Mouse (Mus musculus) kidney, embryonic 15.5 days (tissue): ENCODE results near the gene Clrn2. TPM values are rescaled to one million over a fixed set of nuclear protein-coding genes. Genes with fewer than 3 reads are reported as not detected.

Source experiments
- ATAC-seq: fragments of 200-750 bp; cut with Nextera tagmentation; replicated peaks from 2 replicates; pipeline ENCODE4 v1.8.0; 2017; ENCODE audit warnings: moderate TSS enrichment; ENCODE audit not compliant: low FRiP score
- H3K27ac ChIP-seq: fragments of 300-500 bp; sonication (generic); 2 replicates; pipeline ENCODE4 v1.5.1; 2015; ENCODE audit warnings: mild to moderate bottlenecking, inconsistent platforms
- H3K27me3 ChIP-seq: fragments of 300-500 bp; sonication (generic); 2 replicates; pipeline ENCODE4 v1.6.1; 2015; ENCODE audit warnings: inconsistent platforms
- H3K36me3 ChIP-seq: fragments of 300-500 bp; sonication (generic); 2 replicates; pipeline ENCODE4 v1.6.1; 2015; ENCODE audit warnings: inconsistent platforms
- H3K4me1 ChIP-seq: fragments of 300-500 bp; sonication (generic); 2 replicates; pipeline ENCODE4 v1.6.1; 2015; ENCODE audit warnings: inconsistent platforms
- H3K4me2 ChIP-seq: fragments of 300-500 bp; sonication (generic); 2 replicates; pipeline ENCODE4 v1.6.1; 2015; ENCODE audit warnings: moderate library complexity, mild to moderate bottlenecking, inconsistent platforms
- H3K4me3 ChIP-seq: fragments of 300-500 bp; sonication (generic); replicated peaks from 2 replicates; pipeline ENCODE4 v1.5.1; 2015; ENCODE audit warnings: mild to moderate bottlenecking, inconsistent platforms
- H3K9ac ChIP-seq: fragments of 300-500 bp; sonication (generic); 2 replicates; pipeline ENCODE4 v1.6.1; 2015; ENCODE audit warnings: mild to moderate bottlenecking, inconsistent platforms
- H3K9me3 ChIP-seq: fragments of 300-500 bp; sonication (generic); replicated peaks from 2 replicates; pipeline ENCODE4 v1.6.1; 2016; ENCODE audit warnings: inconsistent platforms
- WGBS: fragments of 180-500 bp; shearing (Covaris S2); methylation state at CpG from one replicate; pipeline ENCODE4 v1.1.7; 2015; ENCODE audit warnings: mixed read lengths; 5-methylcytosine and 5-hydroxymethylcytosine counted together
- polyA plus RNA-seq: library from polyadenylated mRNA; unstranded; fragments of >200 nt; fragmentation: Nextera tagmentation; extraction: Ambion mirVana; gene quantifications from 2 replicates; pipeline ENCODE4 v1.2.1, GENCODE M21; 2015

Clrn2 gene
- polyA plus RNA-seq, 1 experiment from 2014 or later, result not detected

DNA sequence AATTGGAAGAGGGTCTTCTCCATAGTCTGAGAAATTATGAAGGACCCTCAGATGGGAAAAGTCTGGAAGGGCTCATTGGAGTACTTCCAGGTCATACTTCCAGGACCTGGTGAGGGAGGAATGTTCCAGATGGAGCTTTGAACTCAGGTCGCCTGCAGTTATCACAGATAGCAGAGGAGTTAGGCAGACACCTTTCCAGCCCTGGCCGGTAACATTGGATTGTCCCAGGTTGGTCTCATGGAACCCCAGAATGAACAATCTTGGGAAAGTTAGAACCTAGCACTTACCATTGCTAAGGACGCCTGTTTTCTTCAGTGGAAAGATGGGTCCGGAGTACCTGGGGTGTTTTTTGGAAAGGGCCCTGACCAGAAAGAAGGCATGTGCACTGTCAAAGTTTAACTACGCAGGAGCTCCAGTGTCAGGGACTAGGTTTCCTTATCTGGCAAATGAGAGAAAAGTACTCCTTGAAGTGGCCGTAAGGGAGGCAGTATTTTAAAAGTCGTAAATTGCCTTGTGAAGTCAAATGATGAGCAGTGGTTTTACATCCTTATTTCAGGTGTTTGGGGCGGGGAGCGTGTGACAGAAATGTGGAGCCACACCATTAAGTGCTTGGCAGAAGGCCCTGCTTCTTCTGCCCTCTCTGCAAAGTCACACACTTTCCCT, 40.7 kb downstream of the Clrn2 start:
- peak overlapping the region; percentile 88; the same call in 1 of the 2 replicates for H3K27ac ChIP-seq
- no peak; the same call in 1 of the 2 replicates for ATAC-seq
- WGBS, result 39% methylated on average over 9 of the region's 9 CpGs

DNA sequence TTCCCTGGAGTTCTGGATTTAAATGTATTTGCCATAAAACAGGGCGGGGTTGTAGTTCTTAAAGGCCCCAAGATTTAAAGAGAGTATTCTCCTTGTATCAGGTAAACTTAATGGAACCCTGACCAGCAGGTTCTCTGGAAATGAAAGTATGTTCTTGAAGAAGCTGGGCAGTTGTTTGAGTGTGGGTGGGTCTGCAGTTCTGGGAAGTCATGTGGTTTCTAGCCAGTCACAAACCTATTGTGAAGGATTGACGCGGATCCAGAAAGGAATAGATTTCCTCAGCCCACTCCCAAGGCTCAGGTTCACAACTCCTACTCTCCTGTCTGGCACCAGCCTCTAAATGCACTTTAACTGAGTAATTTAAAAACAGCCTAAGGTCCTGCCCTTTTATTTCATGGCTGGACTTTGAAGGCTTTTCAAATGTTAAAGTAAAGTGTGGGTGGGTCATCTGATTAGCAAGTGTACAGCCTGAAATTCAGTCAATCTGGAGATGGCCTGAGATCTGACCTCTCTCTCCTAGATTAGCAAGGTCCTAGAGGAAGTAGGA, 42.0 kb downstream of the Clrn2 start:
- peaks cover 17% of the 10 kb centered on the region for H3K4me1 ChIP-seq
- H3K9me3 ChIP-seq, result no peaks in the 10 kb centered on the region
- no peak overlapping the region for H3K27ac ChIP-seq
- H3K36me3 ChIP-seq, result peaks cover 52% of the 10 kb centered on the region
- H3K4me3 ChIP-seq, result no peak overlapping the region
- no peak for ATAC-seq
- 85% methylated on average over 3 of the region's 3 CpGs for WGBS
- no peak overlapping the region for H3K9ac ChIP-seq
- no peaks in the 10 kb centered on the region for H3K27me3 ChIP-seq
- no peak overlapping the region for H3K4me2 ChIP-seq

More for the DNA sequence above, 40.7 kb downstream of the Clrn2 start:
- H3K27me3 ChIP-seq, result no peaks in the 10 kb centered on the region
- peaks cover 17% of the 10 kb centered on the region for H3K4me1 ChIP-seq
- peak overlapping the region; percentile 83 for H3K9ac ChIP-seq
- peak overlapping the region; percentile 78 for H3K4me2 ChIP-seq
- no peaks in the 10 kb centered on the region for H3K9me3 ChIP-seq
- peak overlapping the region; percentile 87 for H3K4me3 ChIP-seq
- peaks cover 40% of the 10 kb centered on the region for H3K36me3 ChIP-seq

DNA sequence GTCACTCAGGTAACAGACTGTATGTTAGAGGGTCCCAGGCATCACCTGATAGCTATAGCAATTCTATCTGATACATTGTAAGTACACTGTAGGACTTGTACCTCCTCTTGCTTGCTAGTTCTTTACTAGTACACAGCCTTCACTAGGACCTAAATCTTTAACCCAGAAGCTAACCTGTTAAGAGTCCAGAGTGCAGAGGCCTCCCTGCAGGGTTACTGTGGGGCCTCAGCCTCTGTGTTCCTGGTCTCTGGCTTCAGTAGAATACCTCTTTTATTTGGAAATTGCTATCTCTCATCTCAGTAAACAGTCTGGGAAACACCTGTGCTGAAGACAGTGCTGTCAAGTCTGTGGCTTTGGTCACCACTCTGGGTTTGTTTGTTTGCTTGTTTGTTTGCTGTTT, 42.5 kb downstream of the Clrn2 start:
- Histone ChIP-seq H3K4me2 (no peak overlapping the region), H3K36me3 (peaks cover 57% of the 10 kb centered on the region), H3K4me3 (no peak overlapping the region), H3K27me3 (no peaks in the 10 kb centered on the region), H3K27ac (no peak overlapping the region), H3K9ac (no peak overlapping the region), H3K4me1 (peaks cover 17% of the 10 kb centered on the region), H3K9me3 (no peaks in the 10 kb centered on the region)
- no peak for ATAC-seq

DNA sequence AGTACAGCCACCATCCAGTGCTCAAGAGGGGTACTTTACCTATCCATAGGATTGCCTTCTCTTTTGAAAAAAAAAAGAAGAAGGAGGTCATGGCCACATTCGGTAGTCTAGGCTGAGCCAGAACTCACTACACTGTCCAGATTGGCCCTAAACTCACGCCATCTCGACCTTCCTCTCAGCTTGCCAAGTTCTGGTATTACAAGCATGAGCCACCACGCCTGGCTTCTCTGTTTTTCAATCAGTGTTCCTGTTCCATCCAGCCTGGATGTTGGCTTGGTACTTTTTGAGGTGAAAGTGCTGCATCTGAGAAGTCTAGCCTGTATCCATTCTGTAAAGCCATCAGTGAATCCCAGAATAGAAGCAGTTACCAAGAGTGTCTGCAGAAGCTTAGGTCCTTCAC, 42.9 kb downstream of the Clrn2 start:
- no peak for ATAC-seq
- Histone ChIP-seq H3K27me3 (no peaks in the 10 kb centered on the region), H3K9me3 (no peaks in the 10 kb centered on the region), H3K4me2 (no peak overlapping the region), H3K4me3 (no peak overlapping the region), H3K9ac (no peak overlapping the region), H3K4me1 (peaks cover 17% of the 10 kb centered on the region), H3K36me3 (peaks cover 62% of the 10 kb centered on the region), H3K27ac (no peak overlapping the region)
- WGBS, result 87% methylated on average over 4 of the region's 4 CpGs

DNA sequence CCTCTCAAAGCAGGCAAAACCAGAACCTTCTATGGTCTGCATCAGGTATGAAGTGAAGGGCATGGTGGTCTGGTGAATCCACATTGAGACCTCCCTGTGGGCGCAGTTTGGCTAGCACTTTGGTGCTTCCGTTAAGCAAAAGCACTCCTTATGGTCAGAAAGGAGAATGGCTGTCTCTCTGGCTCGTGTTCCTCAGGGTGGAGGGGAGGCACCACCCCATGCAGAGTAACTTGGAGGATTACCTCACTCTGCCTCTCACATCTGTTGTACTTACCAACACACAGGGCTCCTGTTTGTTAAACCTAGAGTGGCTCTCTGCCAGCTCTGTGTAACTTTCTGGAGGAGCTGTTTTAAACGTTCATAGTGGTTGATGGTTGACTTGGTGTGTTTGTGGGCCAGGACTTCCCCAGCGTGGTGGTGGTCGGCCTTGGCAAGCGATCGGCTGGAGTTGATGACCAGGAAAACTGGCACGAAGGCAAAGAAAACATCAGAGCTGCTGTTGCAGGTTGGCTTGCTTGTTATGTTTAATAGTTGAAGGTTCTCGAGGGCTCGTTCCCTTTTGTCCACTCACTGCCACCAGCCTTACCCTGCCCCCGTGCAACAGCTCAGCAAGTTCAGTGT, 43.5 kb downstream of the Clrn2 start:
- H3K4me3 ChIP-seq, result no peak overlapping the region
- H3K27ac ChIP-seq, result no peak overlapping the region
- no peaks in the 10 kb centered on the region for H3K9me3 ChIP-seq
- ATAC-seq, result no peak
- H3K27me3 ChIP-seq, result no peaks in the 10 kb centered on the region
- no peak overlapping the region for H3K9ac ChIP-seq
- peaks cover 67% of the 10 kb centered on the region for H3K36me3 ChIP-seq
- no peak overlapping the region for H3K4me2 ChIP-seq
- WGBS, result 86% methylated on average over 12 of the region's 12 CpGs
- H3K4me1 ChIP-seq, result peaks cover 17% of the 10 kb centered on the region

DNA sequence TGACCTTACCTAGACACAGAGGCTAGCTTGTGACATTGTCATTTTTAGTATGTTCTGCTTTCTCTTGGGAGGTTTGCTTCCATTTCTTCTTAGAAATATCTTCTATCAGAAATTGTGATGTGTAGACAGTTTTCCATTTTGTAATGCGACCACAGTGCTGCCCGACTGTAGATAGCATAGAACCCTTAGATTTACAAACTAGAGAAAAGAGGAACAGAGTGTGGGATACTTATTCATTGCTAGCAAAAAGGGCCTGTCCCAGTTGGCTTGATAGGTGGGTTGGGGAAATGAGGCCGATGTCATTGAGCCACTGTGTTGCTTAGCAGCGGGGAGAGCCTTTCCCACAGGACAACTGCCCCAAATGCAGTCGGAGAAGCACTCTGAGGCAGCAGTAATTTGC, 44.0 kb downstream of the Clrn2 start:
- Histone ChIP-seq H3K4me2 (no peak overlapping the region), H3K4me1 (peaks cover 16% of the 10 kb centered on the region), H3K9me3 (no peaks in the 10 kb centered on the region), H3K9ac (no peak overlapping the region), H3K27ac (no peak overlapping the region), H3K36me3 (peaks cover 73% of the 10 kb centered on the region), H3K27me3 (no peaks in the 10 kb centered on the region), H3K4me3 (no peak overlapping the region)
- ATAC-seq, result no peak
- WGBS, result 86% methylated on average over 5 of the region's 5 CpGs

DNA sequence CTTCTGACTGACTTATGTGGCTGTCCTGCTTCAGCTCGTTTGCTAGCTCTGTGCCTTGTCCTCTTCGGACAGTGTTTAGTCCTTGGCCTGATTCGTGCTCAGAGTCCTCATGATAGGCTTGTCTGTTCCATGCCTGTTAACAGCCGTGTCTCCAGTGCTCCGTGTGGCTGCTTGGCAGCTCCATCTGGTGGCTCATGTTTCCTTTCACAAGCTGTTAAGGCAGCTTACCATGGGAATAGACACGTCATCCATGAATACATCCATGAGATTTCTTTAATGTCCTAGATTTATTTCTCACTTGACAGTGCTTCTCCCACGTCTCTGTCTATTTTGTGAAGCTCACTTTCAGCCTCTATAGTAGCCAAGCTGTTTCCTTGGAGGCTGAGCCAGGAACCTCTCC, 56.5 kb downstream of the Clrn2 start:
- H3K9ac ChIP-seq, result no peak overlapping the region
- no peak overlapping the region for H3K27ac ChIP-seq
- no peaks in the 10 kb centered on the region for H3K9me3 ChIP-seq
- H3K4me1 ChIP-seq, result no peaks in the 10 kb centered on the region
- no peak overlapping the region for H3K4me2 ChIP-seq
- ATAC-seq, result no peak
- no peak overlapping the region for H3K4me3 ChIP-seq
- 78% methylated on average over 7 of the region's 7 CpGs for WGBS
- peaks cover 82% of the 10 kb centered on the region for H3K36me3 ChIP-seq
- no peaks in the 10 kb centered on the region for H3K27me3 ChIP-seq

DNA sequence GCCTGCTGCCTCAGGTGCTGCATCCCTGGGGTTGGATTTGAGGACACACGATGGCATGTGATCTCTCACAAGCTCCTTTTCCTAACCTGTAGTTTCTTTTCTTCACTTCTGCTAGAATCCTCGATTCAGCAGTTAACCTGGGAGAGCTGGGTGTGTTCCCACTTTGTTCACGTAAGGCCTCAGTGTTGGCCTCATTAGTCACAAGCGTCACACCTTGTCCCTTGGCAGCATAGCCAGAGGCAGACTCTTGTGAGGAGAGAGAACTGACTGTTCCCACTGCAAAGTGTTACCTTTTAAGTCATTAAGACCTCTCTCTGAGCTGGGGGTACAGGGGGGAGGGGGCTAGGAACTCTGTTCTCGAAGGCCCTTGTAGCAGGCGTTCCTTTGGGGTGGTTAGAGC, 59.4 kb downstream of the Clrn2 start:
- Histone ChIP-seq H3K9ac (no peak overlapping the region), H3K4me3 (no peak overlapping the region), H3K9me3 (no peaks in the 10 kb centered on the region), H3K36me3 (peaks cover 62% of the 10 kb centered on the region), H3K4me2 (no peak overlapping the region), H3K27me3 (no peaks in the 10 kb centered on the region), H3K27ac (no peak overlapping the region), H3K4me1 (no peaks in the 10 kb centered on the region)
- no peak for ATAC-seq
- WGBS, result 85% methylated on average over 6 of the region's 6 CpGs

DNA sequence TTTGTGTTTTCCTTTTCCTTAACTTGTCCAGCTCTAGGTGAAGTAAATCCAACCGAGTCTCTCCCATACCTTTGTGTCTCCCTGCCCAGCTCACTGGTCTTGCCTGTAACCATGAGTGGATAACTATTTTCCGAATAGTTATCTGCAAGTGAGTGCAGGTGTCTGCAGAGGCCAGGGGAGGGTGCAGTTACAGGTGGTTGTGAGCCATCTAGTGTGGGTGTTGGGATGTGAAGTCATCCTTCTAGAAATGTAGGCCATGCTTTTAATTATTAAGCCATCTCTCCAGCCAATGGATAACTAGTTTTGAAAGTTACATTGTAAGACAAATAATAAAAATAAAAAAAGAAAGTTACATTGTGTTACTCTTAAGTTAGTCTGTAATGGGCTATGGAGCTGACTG, 60.0 kb downstream of the Clrn2 start:
- no peak overlapping the region for H3K4me2 ChIP-seq
- H3K27ac ChIP-seq, result no peak overlapping the region
- peaks cover 57% of the 10 kb centered on the region for H3K36me3 ChIP-seq
- H3K4me3 ChIP-seq, result no peak overlapping the region
- H3K4me1 ChIP-seq, result no peaks in the 10 kb centered on the region
- no peaks in the 10 kb centered on the region for H3K27me3 ChIP-seq
- no peak overlapping the region for H3K9ac ChIP-seq
- no peak for ATAC-seq
- no peaks in the 10 kb centered on the region for H3K9me3 ChIP-seq
- 92% methylated on average over 2 of the region's 2 CpGs for WGBS

Other genes with a start within 250 kb of the Clrn2 start
- gene Qdpr, start 3.5 kb upstream of the Clrn2 start, polyA plus RNA-seq, result 173 and 175 TPM in 2 replicates
- gene Lap3, start 39.6 kb downstream of the Clrn2 start, polyA plus RNA-seq, result 102 and 105 TPM in 2 replicates
- gene Med28, start 66.5 kb downstream of the Clrn2 start, polyA plus RNA-seq, result 274 and 287 TPM in 2 replicates
- gene Fam184b, start 185.9 kb downstream of the Clrn2 start, polyA plus RNA-seq, result 1.6 TPM in 2 replicates
- 55.5 and 60.4 TPM in 2 replicates for gene Ncapg, start 216.2 kb downstream of the Clrn2 start, polyA plus RNA-seq